Mouse (Mus musculus): Measurements from ENCODE around the gene Bend3.
A peak's percentile ranks its signal among the peaks of the same experiment; 100 is the strongest.
"Not testable (repeated sequence)": the region's sequence is repeated elsewhere in the genome, so short reads cannot be mapped to it uniquely, and the experiment has no call there.

The Bend3 gene

DNA sequence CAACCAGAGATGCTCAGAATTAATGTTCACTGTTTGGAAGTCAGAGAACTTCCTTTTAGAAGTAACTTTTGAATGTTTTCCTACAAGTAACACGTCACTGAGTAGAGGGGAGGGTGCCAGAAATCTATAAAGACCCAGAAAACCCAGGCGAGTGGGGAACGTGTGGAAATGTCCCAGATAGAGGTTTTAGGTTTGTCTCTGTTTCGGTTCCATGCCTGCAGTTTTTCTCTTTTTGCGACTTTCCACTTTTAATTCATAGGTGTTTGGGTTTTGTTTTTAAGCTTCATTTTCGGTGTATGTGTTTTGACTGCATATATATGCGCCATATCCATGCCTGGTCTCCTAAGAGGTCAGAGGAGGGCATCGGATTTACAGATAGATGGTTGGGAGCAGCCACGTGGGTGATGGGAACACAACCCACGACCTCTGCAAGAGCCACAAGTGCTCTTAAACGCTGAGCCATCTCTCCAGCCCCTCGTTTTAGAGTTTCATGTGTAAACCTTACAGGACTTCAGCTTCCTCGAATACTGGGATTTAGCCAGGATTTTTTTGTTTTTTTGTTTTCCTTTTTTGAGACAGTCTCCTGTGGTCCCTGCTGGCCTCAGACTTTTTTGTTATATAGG is 1.7 kb downstream of the Bend3 start:
- no peak for DNase-seq (ENCODE audit: low spot score)

DNA sequence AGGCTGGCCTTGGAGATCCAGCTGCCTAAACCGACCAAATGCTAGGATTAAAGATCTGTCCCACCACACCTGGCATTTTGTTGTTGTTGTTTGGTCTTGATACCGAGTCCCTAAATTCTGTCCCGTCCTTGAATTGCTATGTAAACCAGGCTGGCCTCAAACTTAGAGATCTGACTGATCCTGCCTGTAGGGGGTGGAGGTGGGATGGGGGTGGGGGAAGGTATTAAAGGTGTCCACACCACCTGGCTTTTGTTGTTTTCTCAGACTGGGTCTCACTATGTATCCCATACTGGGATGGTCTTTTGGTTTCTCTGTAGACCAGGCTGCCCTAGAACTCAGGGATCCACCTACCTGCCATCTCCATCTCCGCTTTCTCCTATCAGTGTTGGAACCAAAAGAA is 2.5 kb downstream of the Bend3 start:
- no peak for DNase-seq (ENCODE audit: low spot score)

DNA sequence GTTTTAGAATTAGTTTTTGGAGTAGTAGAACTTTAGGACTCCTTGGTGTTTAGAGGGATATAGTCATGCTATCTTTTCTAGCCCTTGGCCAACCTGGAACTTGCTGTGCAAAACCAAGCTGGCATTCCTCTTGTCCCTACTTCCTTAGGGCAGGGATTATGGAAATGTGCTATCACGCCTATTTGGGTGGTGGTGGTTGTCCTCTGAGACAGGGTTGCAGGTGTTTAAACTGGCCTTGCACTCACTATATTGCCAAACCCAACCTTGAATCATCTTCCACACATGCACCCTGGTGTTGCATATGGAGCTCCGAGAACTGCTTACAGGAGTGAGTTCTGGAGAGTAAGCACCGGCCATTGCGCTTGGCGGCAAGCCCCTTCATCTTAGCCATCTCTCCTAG is 3.4 kb downstream of the Bend3 start:
- DNase-seq (ENCODE audit: low spot score): no peak

DNA sequence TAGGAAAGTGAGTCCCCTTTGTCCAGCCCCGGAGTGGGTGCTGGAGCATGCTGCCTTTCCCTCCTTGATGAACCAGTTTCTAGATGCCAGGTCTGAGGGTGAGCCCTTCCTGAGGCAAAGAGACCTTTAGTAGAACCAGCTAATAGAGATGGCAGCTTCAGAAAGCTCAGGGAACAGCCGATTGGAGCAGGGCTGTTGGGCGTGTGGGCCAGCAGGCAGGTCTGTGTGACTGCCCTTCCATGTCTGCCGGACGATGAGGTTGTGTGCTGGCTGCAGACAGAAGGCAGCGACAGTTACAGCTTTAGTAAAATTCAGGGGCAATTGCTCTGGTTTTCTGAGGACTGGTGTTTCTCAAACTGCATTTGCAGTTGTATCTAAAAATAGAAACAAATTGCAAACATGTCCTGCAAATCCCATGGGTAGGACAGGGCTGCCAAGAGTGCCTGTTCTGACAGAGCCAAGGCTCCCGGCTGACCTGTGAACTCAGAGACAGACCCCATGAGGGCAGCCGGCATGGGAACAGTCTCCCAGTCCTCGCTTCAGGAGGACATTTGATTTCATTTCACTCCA is 4.9 kb downstream of the Bend3 start:
- DNase-seq (ENCODE audit: low spot score): no peak

DNA sequence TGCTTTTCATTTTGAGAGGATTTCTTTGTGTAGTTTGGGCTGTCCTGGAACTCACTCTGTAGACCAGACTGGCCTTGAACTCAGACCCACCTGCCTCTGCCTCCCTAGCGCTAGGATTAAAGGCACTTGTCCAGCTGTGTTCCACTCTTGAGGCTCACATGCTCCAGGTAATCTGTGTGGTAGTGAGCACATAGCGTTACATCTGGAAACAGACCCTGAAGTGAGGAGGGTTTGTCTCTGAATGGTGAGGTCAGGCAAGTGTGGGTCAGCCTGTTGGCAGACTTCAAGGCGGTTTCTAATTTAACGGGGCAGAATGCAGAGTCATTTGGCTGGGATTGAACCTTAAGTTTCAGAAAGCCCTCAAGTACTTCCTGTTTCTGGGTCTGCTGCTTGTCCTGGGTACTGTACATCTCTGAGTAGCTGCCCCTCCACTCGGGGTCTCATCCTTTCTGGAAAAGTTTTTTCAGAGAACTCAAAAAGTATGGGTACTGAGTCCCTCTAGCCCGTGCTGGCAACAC is 7.2 kb downstream of the Bend3 start:
- no peak for DNase-seq (ENCODE audit: low spot score)

DNA sequence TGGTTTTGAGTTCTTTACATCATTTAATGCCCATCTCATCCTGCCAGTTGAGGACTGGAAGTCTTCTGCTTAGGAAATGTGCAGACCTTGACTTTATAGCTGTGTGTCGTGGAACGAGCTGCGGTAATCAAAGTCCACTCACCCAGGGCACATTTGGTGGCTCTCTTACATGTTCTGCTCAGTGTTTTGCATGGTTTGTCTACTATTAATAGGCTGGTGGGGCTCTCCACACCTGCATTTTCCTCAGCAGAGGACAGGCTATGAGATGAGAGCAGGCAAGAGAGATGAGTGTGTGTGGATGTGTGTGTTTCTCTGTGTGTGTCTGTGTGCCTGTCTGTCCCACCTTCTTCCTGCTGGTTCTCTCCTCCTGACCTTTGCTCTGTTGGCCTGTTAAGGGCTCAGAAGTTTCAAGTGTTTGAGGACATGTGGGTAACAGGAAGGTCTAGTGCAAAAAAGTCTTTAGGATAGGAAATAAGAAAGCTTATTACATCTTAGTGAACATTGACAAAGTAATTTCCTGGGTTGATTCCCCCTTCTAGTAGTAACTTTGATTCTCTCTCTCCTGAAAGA is 8.9 kb downstream of the Bend3 start:
- DNase-seq (ENCODE audit: low spot score): no peak

DNA sequence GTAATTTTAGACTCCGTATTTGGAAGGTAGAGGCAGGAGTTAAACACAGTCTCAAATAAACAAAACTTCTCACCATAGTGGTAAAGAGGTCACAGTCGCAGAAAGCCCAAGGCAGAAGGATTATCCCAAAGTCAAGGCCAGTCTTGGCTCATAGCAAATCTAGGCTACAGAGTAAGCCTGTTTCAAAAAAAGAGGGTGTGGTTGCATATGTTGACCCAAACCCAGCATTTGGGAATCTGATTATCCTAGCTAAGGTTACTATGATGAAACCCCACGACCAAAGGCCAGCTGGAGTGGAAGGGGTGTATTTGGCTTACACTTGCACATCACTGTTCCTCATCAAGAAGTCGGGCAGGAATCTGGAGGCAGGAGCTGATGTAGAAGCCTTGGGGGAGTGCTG is 9.6 kb downstream of the Bend3 start:
- DNase-seq (ENCODE audit: low spot score): no peak

DNA sequence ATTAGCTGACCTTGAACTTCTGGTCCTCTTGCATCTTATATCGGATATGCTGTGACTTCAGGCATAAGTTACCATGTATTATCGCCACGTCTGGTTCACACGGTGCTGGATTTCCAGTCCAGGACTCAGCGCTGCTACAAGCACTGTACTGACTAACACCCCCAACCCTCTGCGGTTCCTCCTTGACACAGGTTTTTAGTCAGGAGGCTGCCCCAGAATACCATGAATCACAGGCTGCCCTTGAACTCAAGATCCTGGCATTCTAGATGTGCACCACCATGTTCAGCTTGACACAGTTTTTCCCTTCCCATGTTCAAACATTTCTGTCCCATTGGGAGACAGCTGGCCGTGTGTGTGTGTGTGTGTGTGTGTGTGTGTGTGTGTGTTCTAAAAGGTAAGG is 10.5 kb downstream of the Bend3 start:
- no peak for DNase-seq (ENCODE audit: low spot score)

DNA sequence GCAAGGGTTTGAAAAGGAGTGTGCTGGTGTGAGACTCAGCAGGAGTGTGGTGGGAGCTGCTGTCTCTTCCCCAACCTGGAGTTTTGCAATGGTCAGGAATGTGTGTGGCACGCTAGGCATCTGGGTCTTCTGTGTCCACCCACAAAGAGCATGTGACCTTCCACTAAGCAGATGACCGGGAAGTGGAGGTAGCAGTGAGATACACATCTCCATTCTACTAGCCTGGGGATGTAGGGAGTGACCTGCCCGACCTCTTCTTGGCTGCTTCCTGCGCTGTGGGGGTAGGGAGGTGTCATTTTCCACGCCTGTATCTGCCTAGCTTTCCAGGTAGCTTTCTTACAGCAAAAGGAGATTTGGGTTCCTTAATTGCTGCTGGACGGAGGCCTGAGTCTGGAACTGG is 10.9 kb downstream of the Bend3 start:
- no peak for DNase-seq (ENCODE audit: low spot score)

DNA sequence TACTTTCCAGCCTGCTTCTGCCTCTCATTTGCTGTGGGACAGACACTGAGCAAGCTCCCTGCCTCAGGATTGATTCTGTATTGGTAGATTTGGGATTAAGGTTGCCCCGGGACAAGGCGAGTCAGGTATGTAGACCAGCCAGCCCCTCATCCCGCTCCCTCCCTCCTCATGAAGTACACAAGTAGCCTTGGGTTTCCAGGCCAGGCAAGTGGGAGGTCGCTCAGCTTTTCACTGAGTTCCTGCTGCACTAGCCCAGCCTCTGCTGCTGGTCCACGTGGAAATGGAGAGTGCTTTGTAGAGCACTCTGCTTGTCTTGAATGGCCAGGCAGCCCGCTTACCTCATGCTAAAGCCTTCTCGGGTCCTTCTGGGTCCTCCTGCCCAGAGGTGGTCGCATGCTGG is 11.4 kb downstream of the Bend3 start:
- DNase-seq (ENCODE audit: low spot score): no peak

DNA sequence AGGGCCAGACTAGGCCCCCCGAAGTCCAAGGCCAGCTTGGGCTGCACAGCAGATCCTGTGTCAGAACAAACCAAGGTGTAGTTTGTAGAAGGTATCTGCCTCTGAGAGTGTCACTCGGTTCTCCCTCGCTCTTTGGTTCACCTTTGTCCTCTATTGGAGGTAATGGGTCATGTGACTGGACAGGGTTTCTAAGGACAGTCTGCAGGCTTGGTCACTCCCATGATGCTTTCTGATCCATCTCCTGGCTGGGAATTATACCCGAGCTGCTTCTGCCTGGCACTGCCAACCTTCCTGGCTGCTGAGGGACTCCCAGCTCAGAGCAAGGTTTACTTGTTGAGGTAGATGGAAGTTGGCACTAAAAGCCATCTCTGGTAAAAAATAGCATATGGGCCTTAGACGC is 12.2 kb downstream of the Bend3 start:
- DNase-seq (ENCODE audit: low spot score): no peak

DNA sequence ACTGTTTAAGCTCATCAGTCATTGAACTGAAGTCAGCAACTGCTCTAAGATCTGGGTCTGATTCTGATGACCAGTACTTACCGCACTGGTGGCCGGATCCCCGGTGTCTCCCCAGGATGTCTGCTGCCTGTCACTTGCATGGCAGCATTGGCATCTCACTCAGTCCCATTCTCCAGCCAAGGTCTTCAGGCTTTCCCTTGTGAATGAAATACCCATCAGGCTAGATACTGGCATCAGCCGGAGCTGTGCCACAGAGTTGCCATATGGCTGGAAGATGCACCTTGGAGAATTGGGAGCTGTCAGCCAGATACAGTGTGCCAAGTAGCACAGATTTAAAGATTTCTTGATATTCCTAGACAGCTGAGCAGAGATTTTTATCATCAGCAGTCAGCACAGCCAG is 24.0 kb downstream of the Bend3 start:
- DNase-seq (ENCODE audit: low spot score): no peak

DNA sequence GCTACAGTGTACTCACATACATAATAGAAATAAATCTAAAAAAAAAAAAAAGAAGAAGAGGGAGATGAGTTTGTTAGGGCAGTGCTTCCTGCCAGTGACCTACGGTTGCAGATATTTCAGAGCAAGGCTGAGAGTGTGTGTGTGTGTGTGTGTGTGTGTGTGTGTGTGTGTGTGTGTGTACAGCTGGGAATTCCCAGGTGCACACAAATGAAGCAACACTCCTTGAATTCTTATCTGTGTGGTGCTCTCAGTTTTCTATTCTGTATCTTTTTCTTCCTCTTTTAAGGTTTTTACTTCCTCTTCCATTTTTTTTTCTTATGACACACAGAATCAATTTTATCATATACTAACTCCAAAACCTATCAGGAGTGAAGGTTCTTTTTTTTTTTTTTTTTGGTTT is 25.7 kb downstream of the Bend3 start:
- DNase-seq (ENCODE audit: low spot score): no peak

DNA sequence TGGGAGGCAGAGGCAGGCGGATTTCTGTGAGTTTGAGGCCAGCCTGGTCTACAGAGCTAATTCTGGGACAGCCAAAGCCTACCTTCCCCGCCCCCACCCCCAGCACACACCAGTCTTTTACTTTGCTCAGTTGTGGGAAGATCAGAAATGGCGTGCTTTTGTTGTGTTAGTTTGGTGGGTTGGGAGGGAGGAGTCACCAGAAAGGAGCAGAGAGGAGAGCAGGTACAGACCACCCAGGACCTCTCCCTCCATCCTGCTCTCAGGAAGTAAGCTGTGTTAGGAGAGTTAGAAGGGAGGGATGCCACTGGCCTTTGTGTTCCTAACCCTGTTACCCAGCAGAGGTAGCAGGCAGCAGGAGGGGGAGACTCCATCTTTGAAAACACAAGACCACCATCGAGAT is 28.4 kb downstream of the Bend3 start:
- no peak for DNase-seq (ENCODE audit: low spot score)

DNA sequence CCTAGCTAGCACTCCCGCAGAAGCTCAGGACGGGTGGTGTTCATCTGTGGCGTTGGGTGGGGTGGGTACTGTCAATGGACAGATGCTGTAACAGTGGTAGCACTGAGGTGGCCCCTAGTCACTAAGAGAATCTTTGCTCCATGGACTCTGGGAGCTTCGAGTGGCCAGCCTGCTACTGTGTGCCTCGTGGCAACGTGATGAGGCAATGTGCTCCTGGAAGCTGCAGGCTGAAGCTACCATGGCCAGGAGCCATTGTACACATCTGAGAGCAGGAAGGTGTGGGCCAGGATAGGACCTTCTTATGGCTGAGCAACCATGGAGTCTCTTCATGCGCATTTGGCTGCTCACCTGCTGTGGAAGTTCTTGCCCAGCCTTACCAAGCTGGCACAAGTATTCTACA is 30.6 kb downstream of the Bend3 start:
- DNase-seq (ENCODE audit: low spot score): no peak

DNA sequence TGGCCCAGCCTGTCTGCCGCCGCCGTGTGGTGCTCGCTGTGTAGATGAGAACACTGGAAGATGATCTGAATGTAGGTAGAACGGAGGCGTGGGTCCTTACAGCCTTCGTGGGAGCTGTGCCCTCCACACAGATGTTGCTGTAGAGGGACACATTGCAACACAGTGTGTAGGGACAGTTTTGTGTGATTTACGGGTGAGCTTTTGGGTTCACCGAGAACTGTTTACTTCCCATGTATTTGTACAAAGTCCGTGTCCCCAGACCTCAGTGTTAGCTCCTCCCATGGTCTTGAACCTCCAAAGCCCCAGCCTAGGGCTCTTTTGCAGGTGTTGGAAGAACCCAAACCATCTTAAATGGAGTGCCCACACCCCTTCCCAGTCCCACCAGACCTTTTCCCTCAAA is 34.3 kb downstream of the Bend3 start:
- no peak for DNase-seq (ENCODE audit: low spot score)

DNA sequence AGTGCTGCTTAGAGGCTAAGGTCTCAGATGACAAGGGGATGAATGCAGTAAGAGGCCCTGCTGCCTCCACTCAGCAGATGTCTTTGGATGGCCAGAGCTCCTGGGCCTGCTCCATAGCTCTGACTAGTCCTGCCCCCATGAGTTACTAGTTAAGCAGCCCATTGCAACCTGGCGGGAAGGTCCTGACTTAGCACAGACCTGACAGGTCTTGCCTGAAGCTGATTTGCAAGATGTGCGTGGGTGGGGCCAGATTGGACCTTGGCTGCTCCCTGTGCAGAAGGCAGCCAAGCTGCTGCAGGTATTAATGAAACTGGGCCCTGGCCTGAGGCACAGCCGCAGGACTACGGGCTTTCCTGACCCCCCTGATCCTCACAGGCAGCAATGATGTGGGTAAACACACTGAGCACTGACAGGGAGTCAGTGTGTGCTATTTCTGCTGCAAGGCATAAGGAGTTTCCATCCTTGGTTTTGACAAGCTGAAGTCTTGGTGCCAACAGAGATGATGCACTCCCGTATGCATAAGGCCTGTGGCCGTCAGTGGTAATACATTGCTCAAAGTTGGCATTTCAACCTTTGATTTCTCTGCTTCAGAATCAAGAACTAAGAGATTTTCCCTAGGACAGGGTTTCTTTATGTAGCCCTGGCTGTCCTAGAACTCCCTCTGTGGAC is 38.5 kb downstream of the Bend3 start:
- no peak for DNase-seq (ENCODE audit: low spot score)

DNA sequence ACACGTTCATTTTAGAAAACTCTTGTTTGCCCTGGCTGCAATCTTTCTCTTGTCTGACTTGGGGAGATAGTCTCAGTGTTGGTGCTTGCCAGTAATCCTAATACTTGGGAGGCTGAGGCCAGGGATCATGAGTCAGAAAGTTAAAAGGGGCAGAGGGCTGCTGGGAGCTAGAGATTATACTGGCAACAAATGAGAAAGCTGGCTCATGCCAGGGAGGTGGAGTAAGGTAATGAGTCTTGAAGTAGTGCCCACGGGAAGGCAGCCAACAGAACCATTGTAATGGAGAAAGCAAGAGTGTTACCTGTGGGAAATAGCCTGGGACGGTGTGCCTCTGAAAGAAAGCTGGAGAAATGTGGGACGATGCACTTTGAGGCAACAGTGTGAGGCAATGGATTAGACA is 39.2 kb downstream of the Bend3 start:
- peak; percentile 10 for DNase-seq (ENCODE audit: low spot score)

DNA sequence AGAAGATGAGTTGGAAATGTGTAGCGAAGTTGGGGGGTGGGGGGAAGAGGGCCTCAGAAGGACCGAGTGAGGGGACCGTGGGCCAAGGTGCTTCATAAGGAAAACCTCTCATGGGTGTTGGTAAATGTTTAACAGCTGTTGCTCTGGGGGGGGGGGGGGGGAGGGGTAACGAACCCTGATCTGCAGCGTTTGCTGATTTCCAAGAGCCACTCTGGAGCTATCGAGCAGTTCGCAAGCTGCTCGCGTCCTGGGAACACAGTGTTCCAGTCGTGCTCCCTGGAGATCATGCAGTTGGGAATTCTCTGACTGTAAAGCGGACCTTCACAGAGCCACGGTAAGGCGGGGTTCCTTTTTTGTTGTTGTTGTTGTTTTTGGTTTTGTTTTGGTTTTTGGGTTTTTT is 39.7 kb downstream of the Bend3 start:
- no peak for DNase-seq (ENCODE audit: low spot score)

DNA sequence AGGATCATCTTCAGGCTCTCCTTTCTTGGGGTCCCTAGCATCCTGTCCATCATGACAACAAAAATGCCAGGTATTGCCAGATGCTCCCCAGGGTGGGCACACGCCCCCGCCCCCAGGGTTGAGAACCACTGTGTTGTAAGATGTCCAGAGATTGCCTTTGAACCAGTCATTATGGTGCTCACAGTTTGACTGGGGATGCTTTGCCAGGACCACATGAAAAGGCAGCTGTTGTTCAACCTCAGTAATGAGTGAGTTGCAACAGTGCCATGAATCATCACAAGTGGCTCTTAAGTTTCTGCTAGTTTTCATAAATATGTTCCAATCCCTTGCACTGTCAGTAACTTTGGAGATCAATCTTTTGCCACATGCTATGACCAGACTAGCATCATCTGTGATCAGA is 41.3 kb downstream of the Bend3 start:
- no peak for DNase-seq (ENCODE audit: low spot score)

DNA sequence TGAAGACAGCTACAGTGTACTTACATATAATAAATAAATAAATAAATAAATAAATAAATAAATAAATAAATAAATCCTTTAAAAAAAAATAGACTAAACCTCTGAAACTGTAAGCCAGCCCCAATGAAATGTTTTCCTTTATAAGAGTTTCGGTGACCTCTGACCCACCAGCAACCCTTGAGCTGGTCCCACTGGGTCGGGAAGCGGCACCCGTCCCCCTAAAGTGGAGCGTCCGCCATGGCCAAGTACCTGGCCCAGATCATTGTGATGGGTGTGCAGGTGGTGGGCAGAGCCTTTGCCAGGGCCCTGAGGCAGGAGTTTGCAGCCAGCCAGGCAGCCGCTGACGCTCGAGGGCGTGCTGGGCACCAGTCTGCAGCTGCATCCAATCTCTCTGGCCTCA is 45.3 kb downstream of the Bend3 start, which contains the start of gene Gm9803:
Gm9803 (plus strand) TSS at position 154 of the 400 bp plus-strand sequence.
- not testable (repeated sequence) for DNase-seq (ENCODE audit: low spot score)

DNA sequence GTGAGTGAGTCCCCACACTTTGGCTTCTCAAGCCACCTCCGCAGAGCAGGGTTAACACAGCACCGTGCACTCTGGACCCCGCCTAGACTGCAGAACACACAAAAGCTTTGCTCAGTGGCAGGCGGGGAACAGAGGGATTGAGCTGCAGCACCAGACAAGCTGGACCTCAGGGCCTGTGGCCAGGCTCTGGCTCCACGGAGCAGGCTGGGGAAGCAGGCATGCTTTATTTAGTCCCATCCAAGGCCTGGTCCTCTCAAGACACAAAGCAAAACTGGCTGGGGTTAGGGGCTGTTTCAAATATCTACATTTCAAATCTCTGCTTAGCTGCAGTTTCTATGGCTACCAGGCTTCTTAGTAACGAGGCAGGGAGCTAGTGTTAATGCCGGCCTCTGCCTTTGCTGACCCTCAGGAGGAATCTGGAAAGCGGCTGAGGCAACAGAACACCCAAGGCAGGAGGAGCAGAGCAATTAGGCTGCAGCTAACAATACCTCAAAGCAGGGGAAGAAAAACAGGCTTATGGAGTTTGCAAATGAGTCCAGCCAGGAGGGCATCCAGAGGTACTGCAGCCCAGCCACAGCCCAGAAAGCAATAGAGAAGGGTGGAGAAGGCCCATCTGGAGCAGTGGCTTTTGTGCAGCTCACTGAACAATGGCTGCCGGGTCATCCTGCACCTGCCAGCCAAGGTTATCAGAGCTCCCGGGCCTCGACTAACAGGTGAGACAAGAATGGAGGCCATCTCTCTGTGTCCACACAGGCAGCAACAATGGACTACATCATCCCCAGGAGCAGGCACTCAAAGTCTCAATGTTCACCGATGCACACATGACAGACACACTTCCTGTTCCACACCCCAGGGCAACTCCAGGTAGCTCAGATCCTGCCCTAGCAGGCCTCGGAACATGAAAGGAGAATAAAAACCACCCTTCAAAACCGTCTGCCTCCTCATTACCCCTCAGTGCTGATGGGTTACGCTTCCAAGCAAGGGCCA is 48.9 kb downstream of the Bend3 start:
- no peak for DNase-seq (ENCODE audit: low spot score)
